Mouse (Mus musculus): ENCODE data around the gene Arl6ip4. TPM values are rescaled to one million over a fixed set of nuclear protein-coding genes. Genes with fewer than 3 reads are reported as not detected.

Arl6ip4 gene
- total and polyA plus RNA-seq, 3 experiments: 57.8 to 128 TPM; not detected in 1

DNA sequence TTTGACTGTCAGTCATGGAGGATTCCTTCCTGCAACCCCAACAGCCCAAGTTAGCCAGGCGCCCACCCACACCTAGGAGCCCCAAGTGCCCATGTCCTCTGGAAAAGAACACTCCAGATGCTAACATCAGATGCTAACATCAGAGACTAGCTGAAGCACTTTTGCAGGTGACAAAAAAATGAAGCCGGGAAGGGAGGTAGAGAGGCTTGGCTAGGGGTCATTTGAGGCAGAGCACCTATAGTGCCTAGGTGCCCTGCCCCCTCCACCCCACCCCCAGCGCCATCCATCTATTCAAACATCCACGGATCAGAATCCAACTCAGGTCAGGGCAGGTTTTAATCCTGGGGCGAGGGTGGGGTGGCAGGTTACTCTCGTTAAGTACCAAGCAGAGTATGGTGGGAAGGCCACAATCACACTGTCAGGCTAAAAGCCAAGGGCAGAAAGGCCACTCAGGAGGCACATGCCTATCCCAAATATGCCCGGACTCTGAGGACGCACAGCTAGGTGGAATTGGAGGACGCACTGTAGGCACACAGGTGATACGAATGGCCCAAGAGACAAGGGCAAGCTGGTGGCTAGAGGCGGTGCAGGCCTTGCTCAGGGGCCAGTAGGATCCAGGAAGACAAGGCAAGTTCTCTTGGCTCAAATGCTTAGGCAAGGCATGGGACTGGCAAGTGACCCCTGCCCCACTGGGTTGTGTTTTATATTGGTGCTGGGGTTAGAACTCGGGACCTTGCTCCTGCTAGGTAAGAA, 21.9 kb upstream of the Arl6ip4 start:
- Histone ChIP-seq H3K9me3 (replicated peaks; ENCODE audit: insufficient read depth, low read length) (no peaks in the 10 kb centered on the region), H3K4me3 (ENCODE audit: control insufficient read depth in 1 of 2, insufficient read depth in 1 of 2, low read depth in 2 of 2, low read length in 2 of 2) (no peak overlapping the region), H3K4me1 (ENCODE audit: control insufficient read depth in 1 of 2, insufficient read depth in 2 of 2, low read length in 2 of 2) (peaks cover 6 to 13% of the 10 kb centered on the region in 2 experiments), H3K36me3 (ENCODE audit: control insufficient read depth in 1 of 2, insufficient read depth in 2 of 2, low read length in 2 of 2) (peaks cover 0 to 3% of the 10 kb centered on the region in 2 experiments; a peak in 2 of 4 replicates), H3K27me3 (ENCODE audit: control insufficient read depth in 1 of 2, insufficient read depth in 2 of 2, low read length in 2 of 2) (no peaks in the 10 kb centered on the region), H3K9ac (ENCODE audit: control insufficient read depth, low read depth, low read length, poor library complexity, severe bottlenecking) (no peak overlapping the region), H3K79me2 (ENCODE audit: control insufficient read depth, insufficient read depth, low read length, poor library complexity) (no peaks in the 10 kb centered on the region; the same call in 1 of the 2 replicates), H3K27ac (ENCODE audit: control insufficient read depth, low read depth, low read length) (no peak overlapping the region)
- DNase-seq (ENCODE audit: low read depth, low spot score): no peak
- TF ChIP-seq TAL1 (IDR thresholded peaks at IDR 0.05; ENCODE audit: low read length) (no peak), NELFE (IDR thresholded peaks at IDR 0.05; ENCODE audit: low read depth, low read length) (0 out of 2 replicates have a peak, but pooled peaks have one; percentile 11), POLR2AphosphoS5 (IDR thresholded peaks at IDR 0.05; ENCODE audit: borderline replicate concordance, low read depth, low read length) (peak; percentile 25; the same call in 1 of the 2 replicates), RAD21 (IDR thresholded peaks at IDR 0.05; ENCODE audit: low read depth, low read length) (no peak)

DNA sequence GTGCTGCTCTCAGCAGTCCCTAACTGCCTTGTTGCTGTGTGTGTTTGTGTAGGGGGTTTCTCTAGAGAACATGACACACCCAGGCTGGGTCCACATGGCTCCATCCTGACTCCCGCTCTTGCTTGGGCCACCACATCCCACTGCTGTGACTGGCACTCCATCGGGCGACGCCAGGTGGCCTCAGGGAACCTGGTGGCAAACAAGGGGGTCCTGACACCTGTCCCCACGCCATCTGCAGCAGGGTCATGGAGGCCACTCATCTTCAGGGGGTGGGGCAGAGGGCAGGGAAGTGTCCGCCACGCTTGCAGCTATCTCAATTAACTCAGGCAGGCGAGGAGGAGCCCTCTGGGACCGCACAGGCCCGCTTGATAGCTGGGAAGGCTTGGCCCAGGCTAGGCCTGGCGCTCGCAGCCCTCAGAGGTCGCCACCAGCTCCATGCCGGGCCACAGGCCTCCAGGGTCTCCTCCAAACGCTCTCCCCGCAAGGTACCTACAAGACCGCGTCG, 20.8 kb upstream of the Arl6ip4 start:
- Histone ChIP-seq H3K4me3 (ENCODE audit: control insufficient read depth in 1 of 2, insufficient read depth in 1 of 2, low read depth in 2 of 2, low read length in 2 of 2) (peak overlapping the region; percentile 55 to 70), H3K9me3 (replicated peaks; ENCODE audit: insufficient read depth, low read length) (no peaks in the 10 kb centered on the region), H3K27me3 (ENCODE audit: control insufficient read depth in 1 of 2, insufficient read depth in 2 of 2, low read length in 2 of 2) (no peaks in the 10 kb centered on the region), H3K79me2 (ENCODE audit: control insufficient read depth, insufficient read depth, low read length, poor library complexity) (no peaks in the 10 kb centered on the region; the same call in 1 of the 2 replicates), H3K9ac (ENCODE audit: control insufficient read depth, low read depth, low read length, poor library complexity, severe bottlenecking) (peak overlapping the region; percentile 66), H3K27ac (ENCODE audit: control insufficient read depth, low read depth, low read length) (no peak overlapping the region), H3K4me1 (ENCODE audit: control insufficient read depth in 1 of 2, insufficient read depth in 2 of 2, low read length in 2 of 2) (peaks cover 6 to 13% of the 10 kb centered on the region in 2 experiments), H3K36me3 (ENCODE audit: control insufficient read depth in 1 of 2, insufficient read depth in 2 of 2, low read length in 2 of 2) (peaks cover 0 to 3% of the 10 kb centered on the region in 2 experiments; a peak in 2 of 4 replicates)
- no peak for TF ChIP-seq POLR2A (IDR thresholded peaks at IDR 0.05; ENCODE audit: control insufficient read depth in 1 of 2, insufficient read depth in 1 of 2, low read depth in 1 of 2, low read length in 2 of 2, poor library complexity in 1 of 2)
- TF ChIP-seq NELFE (IDR thresholded peaks at IDR 0.05; ENCODE audit: low read depth, low read length): no peak
- no peak for TF ChIP-seq HCFC1 (IDR thresholded peaks at IDR 0.05; ENCODE audit: low read depth, low read length)
- TF ChIP-seq MAX (IDR thresholded peaks at IDR 0.05; ENCODE audit: low read length): no peak
- no peak for TF ChIP-seq POLR2AphosphoS2 (IDR thresholded peaks at IDR 0.05; ENCODE audit: low read length)
- no peak for TF ChIP-seq MAZ (IDR thresholded peaks at IDR 0.05; ENCODE audit: low read depth, low read length)
- TF ChIP-seq ZKSCAN1 (IDR thresholded peaks at IDR 0.05; ENCODE audit: low read depth, low read length): no peak
- TF ChIP-seq ETS1 (IDR thresholded peaks at IDR 0.05; ENCODE audit: low read depth, low read length): no peak
- TF ChIP-seq USF1 (IDR thresholded peaks at IDR 0.05; ENCODE audit: low read depth, low read length): no peak
- TF ChIP-seq SMC3 (IDR thresholded peaks at IDR 0.05; ENCODE audit: low read depth, low read length): 0 out of 2 replicates have a peak, but pooled peaks have one; percentile 2
- TF ChIP-seq ZC3H11A (IDR thresholded peaks at IDR 0.05; ENCODE audit: low read depth, low read length): no peak
- peak; percentile 16; the same call in 1 of the 2 replicates for TF ChIP-seq MXI1 (IDR thresholded peaks at IDR 0.05; ENCODE audit: low read depth, low read length)
- TF ChIP-seq CHD2 (IDR thresholded peaks at IDR 0.05; ENCODE audit: low read length): no peak
- 0 out of 2 replicates have a peak, but pooled peaks have one; percentile 5 for TF ChIP-seq TCF12 (IDR thresholded peaks at IDR 0.05; ENCODE audit: low read depth, low read length)
- DNase-seq (ENCODE audit: low read depth, low spot score): no peak

Data from MEL (cell line).